Mouse (Mus musculus): ENCODE measurements around the gene Nfib.

DNA sequence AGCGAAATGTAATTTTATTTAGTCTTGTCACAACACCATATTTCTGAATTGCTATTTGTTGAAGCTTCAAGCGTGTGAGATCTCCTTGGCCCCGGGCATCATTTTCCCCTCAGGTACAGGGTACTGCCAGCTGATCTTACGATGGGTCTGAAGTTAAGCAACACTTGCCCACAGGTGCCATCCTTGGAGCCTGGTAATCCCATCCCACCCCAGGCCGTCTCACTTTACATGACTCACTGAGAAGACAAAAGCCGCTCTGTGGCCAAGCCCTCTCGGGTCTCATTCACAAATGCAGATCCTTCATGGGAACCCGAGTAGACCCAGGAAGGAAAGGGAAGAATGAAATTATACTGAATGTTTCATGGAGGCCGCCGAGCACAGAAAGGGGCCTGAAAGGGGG is 18.5 kb upstream of the Nfib start:
- TF ChIP-seq CTCF (IDR thresholded peaks at IDR 0.05; ENCODE audit: low read depth, low read length) (no peak), POLR2A (IDR thresholded peaks at IDR 0.05; ENCODE audit: extremely low read depth, insufficient read depth, low read length) (no peak)

Data from liver, adult 2 months (tissue).